Mouse (Mus musculus): ENCODE data around the gene Neu1.
"Not testable (repeated sequence)": the region's sequence is repeated elsewhere in the genome, so short reads cannot be mapped to it uniquely, and the experiment has no call there.

Gene Neu1

DNA sequence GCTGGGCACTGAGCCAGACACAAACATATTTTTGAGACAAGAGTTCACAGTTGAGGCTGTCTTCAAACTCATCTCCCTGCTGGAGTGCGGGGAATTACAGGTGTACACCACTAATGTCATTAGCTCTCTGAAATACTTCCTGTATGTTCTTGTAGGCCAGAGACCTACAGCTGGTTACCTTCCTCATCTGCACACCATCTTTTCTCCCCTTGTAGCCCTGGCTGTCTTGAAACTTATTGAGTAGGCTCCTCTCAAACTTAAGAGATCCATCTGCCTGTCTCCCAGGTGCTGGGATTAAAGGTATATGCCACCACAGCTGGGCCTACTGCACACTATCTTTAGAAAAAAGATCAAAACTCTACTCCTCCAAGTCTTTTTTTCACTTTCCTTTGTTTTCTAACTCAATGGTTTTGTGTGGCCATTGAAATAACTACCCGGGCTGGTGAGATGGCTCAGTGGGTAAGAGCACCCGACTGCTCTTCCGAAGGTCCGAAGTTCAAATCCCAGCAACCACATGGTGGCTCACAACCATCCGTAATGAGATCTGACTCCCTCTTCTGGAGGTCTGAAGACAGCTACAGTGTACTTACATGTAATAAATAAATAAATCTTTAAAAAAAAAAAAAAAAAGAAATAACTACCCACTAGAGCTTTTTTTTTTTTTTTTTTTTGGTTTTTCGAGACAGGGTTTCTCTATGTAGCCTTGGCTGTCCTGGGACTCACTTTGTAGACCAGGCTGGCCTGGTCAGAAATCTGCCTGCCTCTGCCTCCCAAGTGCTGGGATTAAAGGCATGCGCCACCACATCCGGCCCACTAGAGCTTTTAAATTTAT lies 17.9 kb downstream of the Neu1 start:
- DNase-seq = not testable (repeated sequence)

DNA sequence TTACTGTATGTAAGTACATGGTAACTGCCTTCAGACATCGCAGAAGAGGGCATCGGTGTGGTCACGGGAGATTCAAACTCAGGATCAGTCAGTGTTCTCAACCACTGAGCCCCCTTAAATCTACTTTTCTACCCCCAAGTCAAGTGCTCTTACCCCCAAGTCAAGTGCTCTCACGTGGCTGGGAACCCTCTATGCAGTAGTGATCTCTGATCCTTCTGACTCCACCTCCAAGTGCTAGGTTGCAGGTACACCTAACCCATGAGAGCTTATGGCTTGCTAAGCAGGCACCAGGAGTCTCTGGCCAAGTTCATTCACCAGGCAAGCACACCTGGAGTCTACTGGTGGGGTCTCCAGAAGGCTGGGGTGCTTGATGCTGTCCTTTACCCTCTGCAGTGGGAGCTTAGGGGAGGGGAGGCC lies 18.5 kb downstream of the Neu1 start:
- no peak for DNase-seq

DNA sequence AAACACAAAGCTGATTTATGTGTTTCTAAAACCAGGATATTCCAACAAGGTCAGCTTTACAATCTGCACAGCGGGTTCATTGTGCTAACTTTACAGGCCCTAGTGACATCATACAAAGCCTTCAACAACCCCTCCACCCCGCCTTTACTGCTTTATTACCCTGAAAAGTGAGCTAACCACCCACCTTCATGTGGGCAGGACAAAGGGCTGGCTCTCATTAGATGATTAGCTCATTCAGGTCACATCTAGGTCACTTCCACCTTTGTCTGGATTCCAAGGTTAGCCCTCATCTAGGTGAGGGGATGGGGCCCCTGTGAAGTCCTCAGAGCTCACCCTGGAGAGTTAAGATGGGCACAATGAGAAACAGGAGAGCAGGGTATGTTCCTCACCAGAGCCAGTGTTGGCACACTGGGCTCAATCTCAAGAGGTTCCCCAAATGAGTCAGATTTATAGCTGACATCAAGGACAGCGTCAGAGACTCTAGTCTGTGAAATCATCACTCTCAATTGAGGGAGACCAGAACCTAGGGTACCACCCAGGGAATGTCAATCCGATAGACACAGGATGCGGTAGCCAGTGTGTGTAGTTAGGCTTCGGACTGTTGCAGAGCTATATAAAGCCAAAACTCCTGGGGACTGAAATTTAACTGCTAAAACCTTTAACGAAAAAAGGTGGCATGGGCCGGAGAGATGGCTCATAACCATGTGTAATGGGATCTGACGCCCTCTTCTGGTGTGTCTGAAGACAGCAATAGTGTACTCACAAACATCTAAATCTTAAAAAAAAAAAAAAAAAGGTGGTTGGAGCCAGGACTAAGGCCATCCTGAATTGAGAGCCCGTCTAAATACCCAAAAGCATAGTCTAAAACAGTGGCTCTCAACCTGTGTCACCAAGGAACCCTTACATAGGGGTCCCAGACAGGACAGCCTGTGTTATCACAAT lies 19.7 kb downstream of the Neu1 start:
- DNase-seq = no peak

DNA sequence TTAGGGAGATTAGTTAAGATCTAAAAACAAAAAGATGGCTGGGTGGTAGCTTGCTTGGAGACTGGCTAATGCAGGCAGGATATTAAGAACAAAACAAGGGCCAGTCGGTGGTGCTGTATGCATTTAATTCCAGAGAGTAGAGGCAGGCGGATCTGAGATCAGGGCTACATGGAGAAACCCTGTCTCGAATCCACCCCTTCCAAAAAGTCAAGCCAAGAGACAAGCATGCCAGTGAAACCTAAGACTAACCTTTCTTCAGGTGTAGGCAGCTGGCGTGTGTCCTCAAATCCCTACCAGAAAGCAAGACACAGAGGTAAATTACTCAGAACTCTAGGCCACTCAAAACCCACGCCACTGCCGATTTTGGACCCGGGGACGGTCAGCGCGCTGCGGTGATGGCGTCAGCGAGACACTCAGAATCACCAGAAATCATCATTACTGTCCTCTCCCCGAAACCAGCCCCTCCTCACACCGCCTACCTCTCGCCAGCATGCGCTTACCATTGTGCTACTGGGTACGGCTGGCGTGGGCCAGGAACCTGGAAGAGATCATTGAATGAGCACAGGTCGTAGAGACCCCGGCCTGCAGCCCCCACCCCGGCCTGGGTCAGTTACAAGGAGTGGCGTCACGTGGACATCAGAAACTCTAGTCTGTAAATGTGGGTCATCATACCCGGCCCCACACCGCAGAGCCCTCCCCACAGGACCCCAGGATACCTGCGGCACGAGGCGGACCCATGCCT lies 20.8 kb downstream of the Neu1 start:
- DNase-seq = no peak

DNA sequence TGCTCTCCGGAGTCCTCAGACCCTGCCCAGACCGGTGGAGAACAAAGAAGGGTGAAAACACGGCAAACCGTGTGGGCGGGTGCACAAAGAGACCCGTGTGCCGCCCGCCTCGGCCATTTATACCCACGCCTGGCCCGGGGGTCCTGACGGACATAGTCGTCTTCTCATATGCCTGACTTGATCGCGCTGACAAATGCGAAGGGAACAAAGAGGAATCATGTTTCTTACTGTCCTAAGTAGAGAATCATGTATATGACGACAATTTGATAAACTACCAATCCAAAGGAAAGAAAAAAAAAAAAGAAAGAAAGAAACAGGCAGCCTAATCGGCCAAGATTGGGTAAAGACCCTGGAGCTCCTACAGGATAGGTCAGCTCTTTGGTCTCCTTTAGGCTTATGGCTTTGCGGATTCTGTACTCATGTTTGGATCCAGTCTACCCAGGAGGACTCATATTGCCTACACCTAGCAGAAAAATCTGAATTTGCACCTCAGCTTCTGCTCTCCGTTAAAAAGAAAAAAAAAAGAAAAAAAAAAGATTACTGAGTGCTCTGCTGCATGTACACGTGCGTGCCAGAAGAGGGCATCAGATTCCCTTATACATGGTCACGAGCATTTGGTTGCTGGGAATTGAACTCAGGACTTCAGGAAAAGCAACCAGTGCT lies 21.5 kb downstream of the Neu1 start:
- DNase-seq = peak; percentile 85

DNA sequence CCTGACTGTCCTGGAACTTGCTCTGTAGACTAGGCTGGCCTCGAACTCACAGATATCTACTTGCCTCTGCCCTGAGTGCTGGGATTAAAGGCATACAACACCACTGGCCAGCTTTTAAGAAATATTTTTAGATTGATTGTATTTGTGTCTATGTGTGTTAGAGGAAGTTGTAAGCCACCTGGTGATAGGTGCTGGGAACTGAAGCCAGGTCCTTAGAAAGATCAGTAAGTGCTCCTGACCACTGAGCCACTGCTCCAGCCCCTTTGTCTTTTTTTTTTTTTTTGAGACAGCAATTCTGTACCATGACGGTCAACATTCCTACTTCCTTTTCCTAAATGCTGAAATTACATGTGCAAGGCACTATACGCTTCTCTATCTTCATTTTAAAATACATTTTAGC lies 22.2 kb downstream of the Neu1 start:
- DNase-seq = no peak

DNA sequence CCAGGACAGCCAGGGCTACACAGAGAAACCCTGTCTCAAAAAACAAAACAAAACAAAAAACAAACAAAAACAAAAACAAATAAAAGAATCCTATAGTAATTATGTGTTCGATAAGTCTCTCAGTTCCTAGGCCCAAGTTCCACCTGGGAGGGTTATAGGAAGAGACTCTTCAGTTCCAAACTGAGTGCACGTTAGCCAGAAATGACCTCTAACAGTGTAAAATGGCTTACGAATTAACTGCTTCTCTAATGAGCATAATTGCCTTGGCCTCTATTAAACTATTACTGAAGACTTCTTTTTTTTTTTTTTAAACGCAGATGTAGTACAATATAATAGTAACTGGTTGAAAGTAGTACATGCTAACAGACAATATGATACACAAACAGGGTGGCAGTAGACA lies 22.9 kb downstream of the Neu1 start:
- no peak for DNase-seq

DNA sequence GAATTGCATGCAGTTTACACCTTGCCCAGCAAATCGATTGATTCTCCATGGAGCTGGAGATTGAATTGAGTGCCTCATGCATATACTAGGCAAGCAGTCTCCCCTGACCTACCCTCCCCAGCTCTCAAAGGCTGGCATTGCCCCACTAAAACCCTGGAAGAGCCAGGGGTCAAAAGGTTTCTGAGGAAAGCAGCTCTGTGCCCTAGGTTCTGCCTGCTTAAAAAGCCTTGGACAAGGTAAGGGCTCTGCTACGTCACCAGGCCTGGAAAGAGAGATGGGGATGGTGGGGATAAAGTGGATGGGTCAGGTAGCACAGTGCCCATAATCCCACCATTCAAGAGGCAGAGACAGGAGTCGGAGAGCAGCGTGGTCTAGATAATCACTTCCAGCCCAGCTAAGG lies 23.8 kb downstream of the Neu1 start:
- DNase-seq = no peak

DNA sequence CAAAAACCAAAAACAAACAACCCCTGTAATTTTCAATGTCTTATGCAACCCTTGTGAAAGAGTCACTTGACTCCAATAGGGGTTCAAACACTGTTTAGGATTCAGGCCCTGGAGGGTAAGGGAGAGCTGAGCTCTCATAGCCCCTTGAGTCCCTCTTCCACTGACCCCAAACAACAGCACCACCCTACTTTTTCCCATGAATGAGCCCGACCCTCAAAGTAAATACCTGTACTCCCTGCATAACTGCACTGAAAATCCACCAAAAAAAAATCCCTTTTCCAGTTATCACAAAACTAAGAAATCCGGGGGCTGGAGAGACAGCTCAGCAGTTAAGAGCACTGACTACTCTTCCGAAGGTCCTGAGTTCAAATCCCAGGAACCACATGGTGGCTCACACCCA lies 24.8 kb downstream of the Neu1 start:
- no peak for DNase-seq

DNA sequence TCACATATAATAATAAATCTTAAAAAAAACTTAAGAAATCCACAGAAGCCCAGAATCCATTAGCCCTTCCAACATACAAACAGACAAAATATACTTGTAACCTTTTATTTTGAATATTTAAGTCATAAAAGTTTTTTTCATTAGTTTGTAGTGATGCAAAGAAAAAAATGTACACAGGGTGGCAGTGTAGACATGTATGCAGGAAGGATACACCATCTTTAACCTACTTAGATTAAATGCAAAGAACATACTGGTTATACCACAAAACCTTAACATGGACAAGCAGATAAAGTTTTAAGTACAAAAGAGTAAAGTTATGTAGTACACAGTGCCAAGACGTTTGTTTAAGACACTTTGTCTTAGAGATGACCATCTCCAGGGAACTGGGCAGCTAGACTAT lies 25.3 kb downstream of the Neu1 start:
- no peak for DNase-seq

DNA sequence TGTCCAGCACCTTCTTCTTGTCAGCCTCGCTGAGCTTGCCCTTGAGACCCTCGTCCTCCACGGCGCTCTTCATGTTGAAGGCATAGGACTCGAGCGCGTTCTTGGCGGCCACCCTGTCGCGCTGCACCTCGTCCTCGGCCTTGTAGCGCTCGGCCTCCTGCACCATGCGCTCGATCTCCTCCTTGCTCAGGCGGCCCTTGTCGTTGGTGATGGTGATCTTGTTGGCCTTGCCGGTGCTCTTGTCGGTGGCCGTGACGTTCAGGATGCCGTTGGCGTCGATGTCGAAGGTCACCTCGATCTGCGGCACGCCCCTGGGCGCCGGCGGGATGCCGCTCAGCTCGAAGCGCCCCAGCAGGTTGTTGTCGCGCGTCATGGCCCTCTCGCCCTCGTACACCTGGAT lies 26.2 kb downstream of the Neu1 start:
- DNase-seq = not testable (repeated sequence)

DNA sequence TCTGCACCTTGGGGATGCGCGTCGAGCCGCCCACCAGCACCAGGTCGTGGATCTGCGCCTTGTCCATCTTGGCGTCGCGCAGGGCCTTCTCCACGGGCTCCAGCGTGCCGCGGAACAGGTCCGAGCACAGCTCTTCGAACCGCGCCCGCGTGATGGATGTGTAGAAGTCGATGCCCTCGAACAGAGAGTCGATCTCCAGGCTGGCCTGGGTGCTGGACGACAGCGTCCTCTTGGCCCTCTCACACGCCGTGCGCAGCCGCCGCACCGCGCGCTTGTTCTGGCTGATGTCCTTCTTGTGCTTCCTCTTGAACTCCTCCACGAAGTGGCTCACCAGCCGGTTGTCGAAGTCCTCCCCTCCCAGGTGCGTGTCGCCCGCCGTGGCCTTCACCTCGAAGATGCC lies 26.9 kb downstream of the Neu1 start:
- not testable (repeated sequence) for DNase-seq

DNA sequence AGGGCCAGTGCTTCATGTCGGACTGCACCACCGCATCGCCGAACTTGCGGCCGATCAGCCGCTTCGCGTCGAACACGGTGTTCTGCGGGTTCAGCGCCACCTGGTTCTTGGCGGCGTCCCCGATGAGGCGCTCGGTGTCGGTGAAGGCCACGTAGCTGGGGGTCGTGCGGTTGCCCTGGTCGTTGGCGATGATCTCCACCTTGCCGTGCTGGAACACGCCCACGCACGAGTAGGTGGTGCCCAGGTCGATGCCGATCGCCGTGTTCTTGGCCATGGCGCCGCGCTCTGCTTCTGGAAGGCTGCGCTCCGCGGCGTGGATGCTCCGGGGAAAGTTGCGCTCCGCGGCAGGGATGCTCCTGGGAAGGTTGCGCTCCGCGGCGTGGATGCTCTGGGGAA lies 27.7 kb downstream of the Neu1 start:
- not testable (repeated sequence) for DNase-seq

DNA sequence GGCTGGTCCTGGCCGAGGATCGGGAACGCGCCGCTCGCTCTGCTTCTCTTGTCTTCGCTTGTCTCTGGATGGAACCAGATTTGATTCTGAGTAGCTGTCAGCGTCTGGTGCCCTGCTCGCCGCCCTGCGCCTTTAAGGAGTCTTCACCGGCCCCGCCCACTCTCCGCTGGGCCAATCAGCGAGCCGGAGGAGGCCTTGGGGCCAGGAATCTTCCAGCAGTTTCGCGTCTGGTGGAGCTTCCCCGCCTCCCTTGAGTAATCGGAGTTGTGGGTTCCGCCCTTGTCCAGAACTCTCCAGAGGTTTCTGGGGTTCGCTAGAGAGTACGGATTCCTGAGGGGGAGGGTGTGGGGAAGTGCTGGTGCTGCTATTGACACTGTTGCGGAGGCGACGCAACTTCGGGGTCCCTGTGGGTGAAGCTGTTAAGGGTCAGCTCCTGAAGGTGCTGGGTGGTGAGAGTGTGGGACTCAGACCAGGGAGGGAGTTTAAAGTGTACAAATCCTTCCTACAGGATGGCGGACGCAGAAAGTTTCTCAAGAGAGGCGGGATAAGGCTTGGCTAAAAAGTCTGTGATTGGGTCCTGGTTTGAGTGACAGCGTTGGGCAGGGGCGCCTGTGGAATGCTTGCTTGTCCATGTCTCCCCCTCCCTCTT lies 28.2 kb downstream of the Neu1 start, which contains the start of gene Hspa1b:
Hspa1b (minus strand) TSS at position 109 of the 649 bp plus-strand sequence.
- peak; percentile 84 for DNase-seq

DNA sequence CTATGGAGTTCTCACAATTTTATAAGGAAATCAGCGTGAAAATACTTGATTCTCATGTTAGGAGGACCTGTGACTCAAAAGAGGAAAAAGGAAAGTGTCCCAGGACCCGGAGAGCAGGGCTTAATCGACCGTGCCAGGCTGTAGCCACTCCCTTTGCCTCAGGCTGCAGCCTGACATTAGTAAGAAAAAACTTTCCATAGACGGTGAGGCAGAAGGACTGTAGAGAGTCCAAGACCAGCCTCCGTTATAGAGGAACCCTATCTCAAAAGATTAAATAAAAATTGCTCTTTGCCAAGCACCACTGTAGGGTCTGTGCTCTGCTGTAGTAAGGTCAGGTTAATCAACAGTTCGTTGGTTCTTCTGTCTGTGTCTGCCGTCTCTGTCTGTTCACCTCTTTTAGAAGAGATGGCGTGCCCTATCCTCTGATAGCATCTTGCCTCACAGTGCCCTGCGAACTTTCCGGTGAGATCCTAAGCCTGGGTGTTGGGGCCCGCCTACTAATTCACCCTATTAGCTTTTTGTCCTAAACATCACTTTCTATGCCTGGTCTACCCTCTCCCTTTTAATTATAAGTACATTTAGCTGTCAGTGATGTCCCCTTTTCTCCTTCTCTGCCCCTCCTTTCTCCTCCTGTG lies 28.9 kb downstream of the Neu1 start:
- DNase-seq = peak; percentile 35

DNA sequence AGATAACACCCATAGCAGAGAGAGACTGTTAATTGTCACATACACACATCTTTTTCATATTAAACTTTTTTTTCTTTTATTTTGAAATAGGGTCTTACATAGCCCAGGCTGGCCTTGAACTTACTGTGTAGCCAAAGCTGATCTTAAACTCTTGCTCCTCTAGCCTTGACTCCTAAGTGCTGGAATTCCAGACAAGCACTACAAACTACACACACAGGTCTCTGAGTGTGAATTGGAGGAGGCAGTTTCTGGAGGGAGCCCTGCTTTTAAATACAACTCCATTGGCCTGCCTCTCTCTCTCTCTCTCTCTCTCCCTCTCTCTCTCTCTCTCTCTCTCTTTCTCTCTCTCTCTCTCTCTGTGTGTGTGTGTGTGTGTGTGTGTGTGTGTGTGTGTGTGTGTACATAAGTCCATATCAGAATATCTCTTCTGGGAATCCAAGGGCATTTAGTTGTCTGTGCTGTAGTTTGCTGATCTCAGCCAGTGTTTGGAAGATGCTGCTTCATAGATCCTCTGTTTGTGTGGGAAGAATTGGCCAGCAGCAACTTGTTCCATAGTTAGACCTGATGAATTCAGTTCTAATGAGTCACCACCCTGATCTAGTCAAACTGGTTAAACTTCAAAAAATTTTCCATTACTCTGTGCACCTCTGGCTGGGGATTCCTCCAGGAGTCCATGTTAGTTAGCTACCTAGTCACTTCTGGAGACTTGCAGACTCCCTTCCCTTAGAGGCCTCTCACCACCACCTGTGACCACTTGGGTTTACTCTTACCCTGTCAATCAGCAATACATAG lies 29.8 kb downstream of the Neu1 start:
- no peak for DNase-seq

DNA sequence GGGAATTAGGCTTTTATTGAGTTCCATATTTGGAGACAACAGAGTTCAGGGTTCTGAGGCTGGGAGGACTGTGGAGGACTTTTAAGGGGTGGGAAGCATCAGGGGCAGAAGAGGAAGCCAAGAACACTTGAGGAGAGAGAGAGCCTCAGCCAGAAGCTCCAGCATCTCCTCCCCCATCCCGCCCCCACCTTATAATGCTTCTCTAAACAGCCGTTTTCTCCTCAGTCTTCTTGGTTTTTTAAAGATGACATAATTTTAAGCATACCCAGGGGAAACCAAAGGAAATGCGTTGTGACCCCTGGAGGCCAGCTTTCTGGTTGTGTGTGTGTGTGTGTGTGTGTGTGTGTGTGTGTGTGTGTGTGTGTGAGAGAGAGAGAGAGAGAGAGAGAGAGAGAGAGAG lies 31.1 kb downstream of the Neu1 start:
- no peak for DNase-seq

DNA sequence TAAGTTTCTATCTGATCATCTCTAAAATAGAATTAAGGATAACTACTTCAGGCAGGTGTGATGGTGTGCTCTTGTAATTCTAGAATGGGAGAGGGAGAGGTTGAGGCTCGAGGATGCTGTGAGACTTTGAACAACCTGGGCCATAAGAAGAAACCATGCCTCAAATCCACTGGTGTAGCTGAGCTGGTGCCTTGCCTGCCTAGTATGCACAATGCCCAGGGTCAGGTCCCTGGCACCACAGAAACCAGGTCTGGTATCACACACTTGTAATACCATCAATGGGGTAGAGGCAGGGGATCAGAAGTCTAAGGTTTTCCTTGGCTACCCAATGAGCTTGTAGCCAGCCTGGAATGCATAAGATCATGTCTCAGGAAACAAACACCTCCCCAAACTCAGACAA lies 31.8 kb downstream of the Neu1 start:
- no peak for DNase-seq

DNA sequence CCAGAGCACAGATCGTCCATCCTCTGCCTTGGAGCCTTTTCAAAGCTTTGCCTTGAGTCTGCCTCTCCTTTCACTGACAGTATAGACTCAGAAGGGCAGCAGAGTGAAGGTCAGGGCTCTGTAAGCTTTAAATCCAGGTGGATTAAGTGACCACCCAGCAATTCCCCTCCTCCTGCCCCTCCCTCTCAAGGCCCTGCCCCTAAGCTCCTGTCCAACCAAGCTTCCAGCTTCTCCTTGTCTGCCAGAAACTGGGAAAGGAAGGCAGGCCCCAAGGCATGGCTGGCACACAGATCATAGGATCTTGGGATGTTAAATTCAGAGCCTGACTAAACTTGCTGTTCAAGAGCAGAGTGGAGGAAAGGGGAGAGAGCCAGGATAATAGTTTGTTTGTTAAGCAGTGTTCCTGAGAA lies 33.6 kb downstream of the Neu1 start:
- no peak for DNase-seq

DNA sequence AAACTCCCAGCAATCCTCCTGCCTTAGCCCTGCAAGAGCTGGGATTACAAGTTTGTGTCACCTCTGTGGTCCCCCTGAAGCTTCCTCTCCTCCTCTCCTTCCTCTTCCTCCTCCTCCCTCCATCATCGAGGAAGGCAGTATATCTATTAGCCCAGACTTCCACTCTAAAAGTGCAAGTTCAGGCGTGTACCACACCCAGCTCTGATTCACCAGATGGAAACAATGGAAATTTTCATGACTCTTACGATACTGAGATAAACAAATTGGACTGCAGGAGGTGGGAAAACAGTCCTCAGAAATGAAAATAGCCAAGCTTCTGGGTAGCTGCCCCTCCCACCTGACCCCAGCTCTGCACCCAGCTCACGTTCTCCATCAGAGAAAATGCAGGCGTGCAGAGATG lies 34.6 kb downstream of the Neu1 start:
- no peak for DNase-seq

DNA sequence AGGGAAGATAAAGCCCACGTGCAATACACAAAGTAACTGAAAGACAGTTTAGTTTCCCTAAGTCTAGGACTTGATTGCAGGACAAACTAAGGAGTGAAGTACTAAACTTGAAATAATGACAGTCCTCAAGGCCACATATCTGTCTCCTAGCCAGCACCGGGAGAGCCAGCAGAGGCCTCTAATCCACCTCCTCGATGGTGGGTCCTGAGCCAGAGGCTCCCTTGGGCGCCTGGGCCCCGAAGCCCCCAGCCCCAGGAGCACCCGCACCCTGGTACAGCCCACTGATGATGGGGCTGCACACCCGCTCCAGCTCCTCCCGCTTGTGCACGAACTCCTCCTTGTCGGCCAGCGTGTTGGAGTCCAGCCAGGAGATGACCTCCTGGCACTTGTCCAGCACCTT lies 38.8 kb downstream of the Neu1 start, which contains the start of gene Gm20481:
Gm20481 (plus strand) TSS at position 91 of the 400 bp plus-strand sequence.
- DNase-seq = not testable (repeated sequence)

Data from lung, postnatal 14 days (tissue).